Mouse (Mus musculus) limb, embryonic 14.5 days (tissue): ENCODE measurements at regions not wholly inside any gene's neighbourhood (a gene's known extent, or its start where the extent isn't known, plus 50 kb on each side); places are given as distances from the start of the nearest gene placed in this dataset.

Experiments used
- ATAC-seq: fragments of 200-750 bp; cut with Nextera tagmentation; 2 replicates; pipeline ENCODE4 v1.8.0; 2017; ENCODE audit warnings: low read depth, moderate number of reproducible peaks, moderate TSS enrichment; ENCODE audit not compliant: low FRiP score
- DNase-seq: peaks from one replicate; pipeline ENCODE4 v3.0.0-alpha.2; 2015; ENCODE audit warnings: low spot score
- H3K27ac ChIP-seq: fragments of 300-500 bp; sonication (generic); replicated peaks from 2 replicates; pipeline ENCODE4 v1.5.1; 2014; ENCODE audit warnings: low read depth, mild to moderate bottlenecking, low read length, moderate library complexity, mixed read lengths
- H3K27me3 ChIP-seq: fragments of 300-500 bp; sonication (generic); 2 replicates; pipeline ENCODE4 v1.6.1; 2014; ENCODE audit warnings: low read length, mixed read lengths; ENCODE audit not compliant: control insufficient read depth, insufficient read depth
- H3K36me3 ChIP-seq: fragments of 300-500 bp; sonication (generic); 2 replicates; pipeline ENCODE4 v1.6.1; 2014; ENCODE audit warnings: mild to moderate bottlenecking, low read length, moderate library complexity, mixed read lengths; ENCODE audit not compliant: control insufficient read depth, insufficient read depth
- H3K4me1 ChIP-seq: fragments of 300-500 bp; sonication (generic); 2 replicates; pipeline ENCODE4 v1.6.1; 2014; ENCODE audit warnings: antibody characterized with exemption, low read length, mixed read lengths; ENCODE audit not compliant: control insufficient read depth, insufficient read depth
- H3K4me2 ChIP-seq: fragments of 300-500 bp; sonication (generic); replicated peaks from 2 replicates; pipeline ENCODE4 v1.6.1; 2014; ENCODE audit warnings: low read depth, mild to moderate bottlenecking, low read length, moderate library complexity; ENCODE audit not compliant: severe bottlenecking
- H3K4me3 ChIP-seq: fragments of 300-500 bp; sonication (generic); replicated peaks from 2 replicates; pipeline ENCODE4 v1.5.1; 2014; ENCODE audit warnings: low read length
- H3K9ac ChIP-seq: fragments of 300-500 bp; sonication (generic); 2 replicates; pipeline ENCODE4 v1.6.1; 2014; ENCODE audit warnings: mild to moderate bottlenecking, low read depth, low read length, moderate library complexity; ENCODE audit not compliant: severe bottlenecking
- H3K9me3 ChIP-seq: fragments of 300-500 bp; sonication (generic); 2 replicates; pipeline ENCODE4 v1.6.1; 2016; ENCODE audit warnings: low read length; ENCODE audit not compliant: control insufficient read depth
- POLR2A ChIP-seq: fragments of 200-500 bp; IDR thresholded peaks from 2 replicates; pipeline ENCODE4 v1.8.0; 2012; ENCODE audit warnings: inconsistent platforms, mild to moderate bottlenecking, moderate library complexity, borderline replicate concordance; ENCODE audit not compliant: insufficient read depth, insufficient read length; ENCODE audit errors: extremely low read depth
- WGBS: fragments of 180-500 bp; shearing (Covaris S2); extraction: QIAGEN DNeasy Blood & Tissue Kit; methylation state at CpG from one replicate; pipeline ENCODE4 v1.1.7; 2014; 5-methylcytosine and 5-hydroxymethylcytosine counted together

GRCm38 (mm10) chr19:21012391-21012790 is 58.4 kb upstream of the Tmc1 start:
- DNase-seq = no peak
- H3K4me2 ChIP-seq = no peak overlapping the region

GRCm38 (mm10) chr19:21009607-21010006 is 55.6 kb upstream of the Tmc1 start:
- Histone ChIP-seq H3K9ac (no peak overlapping the region), H3K4me2 (no peak overlapping the region), H3K9me3 (no peaks in the 10 kb centered on the region), H3K36me3 (no peaks in the 10 kb centered on the region), H3K4me3 (no peak overlapping the region), H3K4me1 (no peaks in the 10 kb centered on the region), H3K27ac (no peak overlapping the region), H3K27me3 (no peaks in the 10 kb centered on the region)
- DNase-seq (no peak), ATAC-seq (no peak)
- TF ChIP-seq POLR2A = no peak
- 75% methylated on average over 2 of the region's 2 CpGs for WGBS

More at GRCm38 (mm10) chr19:21012391-21012790, 58.4 kb upstream of the Tmc1 start:
- Histone ChIP-seq H3K4me1 (no peaks in the 10 kb centered on the region), H3K27ac (no peak overlapping the region), H3K27me3 (no peaks in the 10 kb centered on the region), H3K9me3 (no peaks in the 10 kb centered on the region), H3K36me3 (no peaks in the 10 kb centered on the region), H3K9ac (no peak overlapping the region), H3K4me3 (no peak overlapping the region)
- no peak for TF ChIP-seq POLR2A
- no peak for ATAC-seq
- 95% methylated on average over 8 of the region's 10 CpGs for WGBS

- H3K27ac ChIP-seq = no peak overlapping the region
- no peak for DNase-seq
- no peak overlapping the region for H3K4me3 ChIP-seq
- no peak for ATAC-seq
- H3K27me3 ChIP-seq = no peaks in the 10 kb centered on the region
- H3K9ac ChIP-seq = no peak overlapping the region
- no peaks in the 10 kb centered on the region for H3K4me1 ChIP-seq
- H3K4me2 ChIP-seq = no peak overlapping the region
- H3K36me3 ChIP-seq = no peaks in the 10 kb centered on the region
- 80% methylated on average over 2 of the region's 2 CpGs for WGBS
- TF ChIP-seq POLR2A = no peak
- H3K9me3 ChIP-seq = no peaks in the 10 kb centered on the region
Observed at GRCm38 (mm10) chr19:21004411-21004810, 50.4 kb upstream of the Tmc1 start.
